Mouse (Mus musculus) liver, embryonic 13.5 days (tissue): Measurements from ENCODE around the gene Blvra. TPM values are rescaled to one million over a fixed set of nuclear protein-coding genes. Genes with fewer than 3 reads are reported as not detected.

ENCODE experiments used
- microRNA-seq: library from miRNA; unstranded; fragments of <30 nt; microRNA quantifications from one replicate; pipeline ENCODE4, GENCODE M21; 2016
- polyA plus RNA-seq: library from polyadenylated mRNA; unstranded; fragments of >200 nt; fragmentation: Nextera tagmentation; extraction: Ambion mirVana; gene quantifications from 2 replicates; pipeline ENCODE4 v1.2.1, GENCODE M21; 2015

Blvra gene
- polyA plus RNA-seq, 1 experiment from 2014 or later = 72.2 TPM

Small RNAs within 50 kb of the gene (microRNA-seq; reads per million reads assigned to microRNA genes)
- gene Gm24081 = not detected

Other genes starting within 250 kb of the Blvra start
- gene Trpm7, start 194.4 kb upstream of the Blvra start, polyA plus RNA-seq = 20.8 and 22.0 TPM in 2 replicates
- 24.0 and 28.2 TPM in 2 replicates for gene Sppl2a, start 137.4 kb upstream of the Blvra start, polyA plus RNA-seq
- gene Ap4e1, start 61.9 kb upstream of the Blvra start, polyA plus RNA-seq = 5.0 and 7.0 TPM in 2 replicates
- gene Ncaph, start 63.3 kb downstream of the Blvra start, polyA plus RNA-seq = 59.3 and 74.5 TPM in 2 replicates
- 31.4 and 31.7 TPM in 2 replicates for gene Itpripl1, start 72.8 kb downstream of the Blvra start, polyA plus RNA-seq
- 1.2 TPM in 2 replicates for gene 1810024B03Rik, start 137.6 kb downstream of the Blvra start, polyA plus RNA-seq
- 25.4 and 32.4 TPM in 2 replicates for gene Snrnp200, start 137.7 kb downstream of the Blvra start, polyA plus RNA-seq
- 44.6 and 49.5 TPM in 2 replicates for gene Ciao1, start 177.2 kb downstream of the Blvra start, polyA plus RNA-seq
- gene Tmem127, start 177.2 kb downstream of the Blvra start, polyA plus RNA-seq = 12.2 and 13.4 TPM in 2 replicates
- gene Stard7, start 199.6 kb downstream of the Blvra start, polyA plus RNA-seq = 48.6 and 50.9 TPM in 2 replicates